Mouse (Mus musculus) liver, embryonic 16.5 days (tissue): ENCODE data around the gene Myo9a. TPM values are rescaled to one million over a fixed set of nuclear protein-coding genes. Genes with fewer than 3 reads are reported as not detected.
"Not testable (repeated sequence)": the region's sequence is repeated elsewhere in the genome, so short reads cannot be mapped to it uniquely, and the experiment has no call there.

Experiments used
- ATAC-seq: fragments of 200-750 bp; cut with Nextera tagmentation; 2 replicates; pipeline ENCODE4 v1.8.0; 2017; ENCODE audit warnings: low read depth, mild to moderate bottlenecking, moderate number of reproducible peaks, moderate library complexity
- H3K27ac ChIP-seq: fragments of 300-500 bp; sonication (generic); 2 replicates; pipeline ENCODE4 v1.5.1; 2014; ENCODE audit warnings: mild to moderate bottlenecking, low read length
- H3K27me3 ChIP-seq: fragments of 300-500 bp; sonication (generic); 2 replicates; pipeline ENCODE4 v1.6.1; 2014; ENCODE audit warnings: low read depth, low read length, mixed read lengths; ENCODE audit not compliant: control insufficient read depth, insufficient read depth
- H3K36me3 ChIP-seq: fragments of 300-500 bp; sonication (generic); 2 replicates; pipeline ENCODE4 v1.6.1; 2014; ENCODE audit warnings: mild to moderate bottlenecking; ENCODE audit not compliant: control insufficient read depth, insufficient read depth
- H3K4me1 ChIP-seq: fragments of 300-500 bp; sonication (generic); 2 replicates; pipeline ENCODE4 v1.6.1; 2014; ENCODE audit warnings: low read depth, low read length, mixed read lengths; ENCODE audit not compliant: control insufficient read depth
- H3K4me2 ChIP-seq: fragments of 300-500 bp; sonication (generic); 2 replicates; pipeline ENCODE4 v1.6.1; 2014; ENCODE audit warnings: low read depth, low read length, mixed read lengths
- H3K4me3 ChIP-seq: fragments of 300-500 bp; sonication (generic); 2 replicates; pipeline ENCODE4 v1.5.1; 2014; ENCODE audit warnings: low read depth, mild to moderate bottlenecking, low read length
- H3K9ac ChIP-seq: fragments of 300-500 bp; sonication (generic); 2 replicates; pipeline ENCODE4 v1.6.1; 2014; ENCODE audit warnings: low read depth, low read length
- H3K9me3 ChIP-seq: fragments of 300-500 bp; sonication (generic); replicated peaks from 2 replicates; pipeline ENCODE4 v1.6.1; 2016; ENCODE audit warnings: low read length; ENCODE audit not compliant: control insufficient read depth
- WGBS: fragments of 180-500 bp; shearing (Covaris S2); extraction: QIAGEN DNeasy Blood & Tissue Kit; methylation state at CpG from one replicate; pipeline ENCODE4 v1.1.7; 2014; ENCODE audit not compliant: insufficient replicate concordance; 5-methylcytosine and 5-hydroxymethylcytosine counted together
- polyA plus RNA-seq: library from polyadenylated mRNA; unstranded; fragments of >200 nt; fragmentation: Nextera tagmentation; extraction: Ambion mirVana; gene quantifications from 2 replicates; pipeline ENCODE4 v1.2.1, GENCODE M21; 2015

Myo9a gene
- polyA plus RNA-seq, 1 experiment from 2014 or later: 3.1 TPM

- WGBS: 47% methylated on average over 3 of the region's 3 CpGs
- not testable (repeated sequence) for H3K9me3 ChIP-seq, ATAC-seq, H3K9ac ChIP-seq, H3K4me3 ChIP-seq, H3K36me3 ChIP-seq, H3K27me3 ChIP-seq, H3K27ac ChIP-seq, H3K4me2 ChIP-seq, H3K4me1 ChIP-seq
Measured at GRCm38 (mm10) chr9:59806046-59806774, 55.5 kb downstream of the Myo9a start.

- Histone ChIP-seq H3K9ac (no peak overlapping the region), H3K27me3 (no peaks in the 10 kb centered on the region), H3K27ac (no peak overlapping the region), H3K36me3 (no peaks in the 10 kb centered on the region), H3K4me2 (no peak overlapping the region), H3K9me3 (no peaks in the 10 kb centered on the region), H3K4me1 (no peaks in the 10 kb centered on the region), H3K4me3 (no peak overlapping the region)
- ATAC-seq: no peak
Measured at GRCm38 (mm10) chr9:59884551-59884950, 133.9 kb downstream of the Myo9a start.

GRCm38 (mm10) chr9:59903382-59903781, 152.7 kb downstream of the Myo9a start:
- Histone ChIP-seq H3K4me3 (no peak overlapping the region), H3K36me3 (no peaks in the 10 kb centered on the region), H3K9me3 (no peaks in the 10 kb centered on the region), H3K4me2 (no peak overlapping the region), H3K9ac (no peak overlapping the region), H3K4me1 (peaks cover 2% of the 10 kb centered on the region; the same call in 1 of the 2 replicates), H3K27ac (no peak overlapping the region), H3K27me3 (no peaks in the 10 kb centered on the region)
- ATAC-seq: no peak
- 26% methylated on average over 1 of the region's 1 CpGs for WGBS

GRCm38 (mm10) chr9:59914761-59915160, 164.1 kb downstream of the Myo9a start:
- H3K9me3 ChIP-seq: no peaks in the 10 kb centered on the region
- H3K36me3 ChIP-seq: no peaks in the 10 kb centered on the region
- no peaks in the 10 kb centered on the region for H3K4me1 ChIP-seq
- 42% methylated on average over 1 of the region's 1 CpGs for WGBS
- H3K27me3 ChIP-seq: no peaks in the 10 kb centered on the region
- H3K9ac ChIP-seq: no peak overlapping the region
- H3K4me3 ChIP-seq: no peak overlapping the region
- H3K4me2 ChIP-seq: no peak overlapping the region
- H3K27ac ChIP-seq: no peak overlapping the region
- ATAC-seq: no peak

GRCm38 (mm10) chr9:59930248-59930647, 179.6 kb downstream of the Myo9a start:
- Histone ChIP-seq H3K4me2 (no peak overlapping the region), H3K27ac (no peak overlapping the region), H3K4me3 (no peak overlapping the region), H3K9ac (no peak overlapping the region), H3K36me3 (no peaks in the 10 kb centered on the region), H3K4me1 (no peaks in the 10 kb centered on the region), H3K9me3 (no peaks in the 10 kb centered on the region), H3K27me3 (no peaks in the 10 kb centered on the region)
- 63% methylated on average over 3 of the region's 3 CpGs for WGBS
- no peak for ATAC-seq

- H3K9me3 ChIP-seq, H3K9ac ChIP-seq, H3K4me3 ChIP-seq, H3K36me3 ChIP-seq, H3K27me3 ChIP-seq, ATAC-seq, H3K27ac ChIP-seq, H3K4me1 ChIP-seq, H3K4me2 ChIP-seq: not testable (repeated sequence)
- 56% methylated on average over 8 of the region's 8 CpGs for WGBS
Measured at GRCm38 (mm10) chr9:59935866-59936265, 185.2 kb downstream of the Myo9a start.

- Histone ChIP-seq H3K27me3 (no peaks in the 10 kb centered on the region), H3K4me1 (no peaks in the 10 kb centered on the region), H3K9me3 (no peaks in the 10 kb centered on the region), H3K36me3 (no peaks in the 10 kb centered on the region), H3K9ac (no peak overlapping the region), H3K27ac (no peak overlapping the region), H3K4me2 (no peak overlapping the region), H3K4me3 (no peak overlapping the region)
- ATAC-seq: no peak
- 71% methylated on average over 8 of the region's 8 CpGs for WGBS
Measured at GRCm38 (mm10) chr9:59938529-59938928, 187.8 kb downstream of the Myo9a start.

- Histone ChIP-seq H3K4me1 (no peaks in the 10 kb centered on the region), H3K27ac (no peak overlapping the region), H3K4me2 (no peak overlapping the region), H3K9ac (no peak overlapping the region), H3K9me3 (no peaks in the 10 kb centered on the region), H3K27me3 (no peaks in the 10 kb centered on the region; the same call in 1 of the 2 replicates), H3K36me3 (no peaks in the 10 kb centered on the region), H3K4me3 (no peak overlapping the region)
- ATAC-seq: no peak
- 47% methylated on average over 2 of the region's 2 CpGs for WGBS
Measured at GRCm38 (mm10) chr9:59939691-59940090, 189.0 kb downstream of the Myo9a start.

GRCm38 (mm10) chr9:59940913-59941884, 190.5 kb downstream of the Myo9a start:
- Histone ChIP-seq H3K4me1 (no peaks in the 10 kb centered on the region), H3K9ac (no peak overlapping the region), H3K36me3 (no peaks in the 10 kb centered on the region), H3K4me3 (no peak overlapping the region), H3K4me2 (no peak overlapping the region), H3K27me3 (no peaks in the 10 kb centered on the region; the same call in 1 of the 2 replicates), H3K9me3 (no peaks in the 10 kb centered on the region), H3K27ac (no peak overlapping the region)
- ATAC-seq: no peak
- WGBS: 56% methylated on average over 11 of the region's 12 CpGs
